Mouse (Mus musculus) fat pad, adult 2 months (tissue): ENCODE measurements around the gene Pdgfa.

Experiments
- DNase-seq: peaks from one replicate; pipeline ENCODE4 v3.0.0-alpha.2; 2011; ENCODE audit warnings: low read depth, low spot score; ENCODE audit errors: extremely low read depth

Pdgfa gene

GRCm38 (mm10) chr5:138997171-138997788 lies at the start of gene Pdgfa:
Pdgfa (minus strand) TSS chr5:138997370.
- no peak for DNase-seq

- DNase-seq: no peak
These were observed 49.5 kb upstream of the Pdgfa start for GRCm38 (mm10) chr5:139046636-139047035.

- no peak for DNase-seq
These were observed 46.4 kb upstream of the Pdgfa start for GRCm38 (mm10) chr5:139043546-139043945.

- DNase-seq: no peak
These were observed 45.1 kb upstream of the Pdgfa start for GRCm38 (mm10) chr5:139042299-139042698.

- no peak for DNase-seq
These were observed 38.0 kb upstream of the Pdgfa start for GRCm38 (mm10) chr5:139035171-139035570.

GRCm38 (mm10) chr5:139034746-139035145 lies 37.6 kb upstream of the Pdgfa start:
- DNase-seq: no peak

- peak; percentile 46 for DNase-seq
These were observed 36.5 kb upstream of the Pdgfa start for GRCm38 (mm10) chr5:139033406-139034317.

GRCm38 (mm10) chr5:139027603-139028002 lies 30.4 kb upstream of the Pdgfa start:
- no peak for DNase-seq

- DNase-seq: no peak
These were observed 27.4 kb upstream of the Pdgfa start for GRCm38 (mm10) chr5:139024351-139025105.

GRCm38 (mm10) chr5:139020595-139020994 lies 23.4 kb upstream of the Pdgfa start:
- no peak for DNase-seq

- no peak for DNase-seq
These were observed 20.4 kb upstream of the Pdgfa start for GRCm38 (mm10) chr5:139017371-139018124.

- no peak for DNase-seq
These were observed 17.9 kb upstream of the Pdgfa start for GRCm38 (mm10) chr5:139015097-139015496.

- DNase-seq: no peak
These were observed 13.5 kb upstream of the Pdgfa start for GRCm38 (mm10) chr5:139010649-139011048.

GRCm38 (mm10) chr5:139007141-139007775 lies 10.1 kb upstream of the Pdgfa start:
- no peak for DNase-seq

- no peak for DNase-seq
These were observed 7.4 kb upstream of the Pdgfa start for GRCm38 (mm10) chr5:139004588-139004987.

GRCm38 (mm10) chr5:138999716-139000115 lies 2.5 kb upstream of the Pdgfa start:
- DNase-seq: no peak

- DNase-seq: no peak
These were observed 888 bp upstream of the Pdgfa start for GRCm38 (mm10) chr5:138997936-138998580.

GRCm38 (mm10) chr5:138996322-138997073 lies 672 bp downstream of the Pdgfa start:
- no peak for DNase-seq

GRCm38 (mm10) chr5:138995721-138996311 lies 1.4 kb downstream of the Pdgfa start:
- no peak for DNase-seq
